Mouse (Mus musculus) embryonic fibroblast, embryonic 13.5 days (primary cell): ENCODE data around the gene Gm45233.

Experiments used
- CTCF ChIP-seq: IDR thresholded peaks from 2 replicates; pipeline ENCODE4 v1.5.1; 2011; ENCODE audit warnings: mild to moderate bottlenecking, control low read depth, low read length, moderate library complexity, borderline replicate concordance; ENCODE audit not compliant: insufficient read depth
- POLR2A ChIP-seq: IDR thresholded peaks from 2 replicates; pipeline ENCODE4 v1.6.1; 2011; ENCODE audit warnings: low read depth, mild to moderate bottlenecking, control low read depth, low read length, moderate library complexity

- TF ChIP-seq POLR2A (peak; percentile 97), CTCF (no peak)
Observed at GRCm38 (mm10) chr7:43443917-43444293, at the start of gene Gm45233, which contains the start of gene Etfb.
